Mouse (Mus musculus) adrenal gland, postnatal 25 days (tissue): ENCODE data around the gene Ankrd13d. TPM values are rescaled to one million over a fixed set of nuclear protein-coding genes. Genes with fewer than 3 reads are reported as not detected.

Source experiments
- DNase-seq: peaks from one replicate; pipeline ENCODE4 v3.0.0; 2021; ENCODE audit warnings: mixed read lengths
- microRNA-seq, 2 experiments: library from miRNA; unstranded; fragments of <30 nt; microRNA quantifications; one replicate each; pipeline ENCODE4 v1.2.0; 2021
- total RNA-seq: library from RNA; stranded (reverse); gene quantifications from 2 replicates; pipeline ENCODE4 v1.2.3, GENCODE M21; 2021

Ankrd13d gene
- total RNA-seq, 1 experiment from 2014 or later: 4.9 TPM

- DNase-seq: no peak
Measured at GRCm38 (mm10) chr19:4220957-4221743, 61.8 kb downstream of the Ankrd13d start.

- DNase-seq: no peak
Measured at GRCm38 (mm10) chr19:4220416-4220815, 62.5 kb downstream of the Ankrd13d start.

Small RNA genes lying within 50 kb of the gene (microRNA-seq; reads per million reads assigned to microRNA genes)
- gene Mir6985: 0.69 to 0.71 reads per million in 2 experiments

Other genes starting within 250 kb of the Ankrd13d start
- 383 and 392 TPM in 2 replicates for gene Gstp1, start 245.2 kb downstream of the Ankrd13d start, total RNA-seq
- gene Gstp2, start 237.1 kb downstream of the Ankrd13d start, total RNA-seq: 58.6 and 65.7 TPM in 2 replicates
- gene Gstp3, start 223.6 kb downstream of the Ankrd13d start, total RNA-seq: 0.76 and 5.2 TPM in 2 replicates
- gene Cabp2, start 201.6 kb downstream of the Ankrd13d start, total RNA-seq: not detected in 2 replicates
- 84.7 and 88.0 TPM in 2 replicates for gene Cdk2ap2, start 186.0 kb downstream of the Ankrd13d start, total RNA-seq
- 54.8 and 73.7 TPM in 2 replicates for gene Pitpnm1, start 183.1 kb downstream of the Ankrd13d start, total RNA-seq
- 108 and 117 TPM in 2 replicates for gene Aip, start 157.3 kb downstream of the Ankrd13d start, total RNA-seq
- gene Gpr152, start 143.3 kb downstream of the Ankrd13d start, total RNA-seq: 0.12 TPM in 1 of 2 replicates, not detected in the other
- gene Cabp4, start 139.1 kb downstream of the Ankrd13d start, total RNA-seq: 0.94 and 1.3 TPM in 2 replicates
- gene Coro1b, start 134.5 kb downstream of the Ankrd13d start, total RNA-seq: 179 and 226 TPM in 2 replicates
- 3.9 and 6.0 TPM in 2 replicates for gene Ptprcap, start 129.5 kb downstream of the Ankrd13d start, total RNA-seq
- gene Rps6kb2, start 119.8 kb downstream of the Ankrd13d start, total RNA-seq: 48.8 and 52.6 TPM in 2 replicates
- gene Carns1, start 107.7 kb downstream of the Ankrd13d start, total RNA-seq: 2.6 and 4.1 TPM in 2 replicates
- gene Tbc1d10c, start 91.9 kb downstream of the Ankrd13d start, total RNA-seq: 1.0 TPM in 1 of 2 replicates, not detected in the other
- 373 and 392 TPM in 2 replicates for gene Ppp1ca, start 91.1 kb downstream of the Ankrd13d start, total RNA-seq
- 10.1 and 10.8 TPM in 2 replicates for gene Rad9a, start 81.5 kb downstream of the Ankrd13d start, total RNA-seq
- gene Clcf1, start 68.9 kb downstream of the Ankrd13d start, total RNA-seq: 11.0 and 14.5 TPM in 2 replicates
- not detected in 2 replicates for gene AC109138.7, start 68.8 kb downstream of the Ankrd13d start, total RNA-seq
- gene Pold4, start 51.2 kb downstream of the Ankrd13d start, total RNA-seq: 56.8 and 60.4 TPM in 2 replicates
- 35.6 and 52.3 TPM in 2 replicates for gene Ssh3, start 14.0 kb downstream of the Ankrd13d start, total RNA-seq
- gene Grk2, start 23.1 kb upstream of the Ankrd13d start, total RNA-seq: 45.8 and 59.4 TPM in 2 replicates
- gene Kdm2a, start 115.1 kb upstream of the Ankrd13d start, total RNA-seq: 116 and 131 TPM in 2 replicates
- 26.8 and 30.4 TPM in 2 replicates for gene Rhod, start 156.3 kb upstream of the Ankrd13d start, total RNA-seq
- gene Syt12, start 194.3 kb upstream of the Ankrd13d start, total RNA-seq: 62.2 and 66.7 TPM in 2 replicates
- gene 2010003K11Rik, start 215.4 kb upstream of the Ankrd13d start, total RNA-seq: 22.0 and 34.8 TPM in 2 replicates
- gene Pcx, start 227.3 kb upstream of the Ankrd13d start, total RNA-seq: 488 and 620 TPM in 2 replicates